Mouse (Mus musculus): ENCODE results near the gene Bcl2l1. TPM values are rescaled to one million over a fixed set of nuclear protein-coding genes. Genes with fewer than 3 reads are reported as not detected.

Bcl2l1 gene
- polyA plus RNA-seq, 1 experiment from 2014 or later, result 148 TPM

- 5% methylated on average over 30 of the region's 30 CpGs for WGBS (ENCODE audit: insufficient replicate concordance)
- peaks cover 41% of the 10 kb centered on the region for H3K27me3 ChIP-seq
- H3K27ac ChIP-seq, result no peak within 1 kb of the TSS
- no peaks in the 10 kb centered on the region for H3K9me3 ChIP-seq (replicated peaks)
- no peaks in the 10 kb centered on the region for H3K36me3 ChIP-seq
- peaks cover 19% of the 10 kb centered on the region; the same call in 1 of the 2 replicates for H3K4me1 ChIP-seq (replicated peaks)
- H3K4me3 ChIP-seq (replicated peaks), result peak within 1 kb of the TSS; percentile 11; the same call in 1 of the 2 replicates
- H3K9ac ChIP-seq, result no peak within 1 kb of the TSS; the same call in 1 of the 2 replicates
- DNase-seq (no peak), ATAC-seq (ENCODE audit: low read depth) (no peak)
- H3K4me2 ChIP-seq, result peak within 1 kb of the TSS; percentile 44
These were observed 77.4 kb downstream of the Bcl2l1 start, which contains the start of gene Cox4i2 for GRCm38 (mm10) chr2:152753944-152754711. Gene Cox4i2, plus strand, starts transcription at chr2:152754173.

- Histone ChIP-seq H3K4me2 (peak overlapping the region; percentile 51), H3K9ac (peak overlapping the region; percentile 52; the same call in 1 of the 2 replicates), H3K9me3 (replicated peaks) (no peaks in the 10 kb centered on the region), H3K27ac (peak overlapping the region; percentile 87), H3K27me3 (no peaks in the 10 kb centered on the region), H3K4me1 (replicated peaks) (peaks cover 60% of the 10 kb centered on the region), H3K4me3 (replicated peaks) (0 out of 2 replicates have a peak overlapping the region, but pooled peaks have one; percentile 14), H3K36me3 (no peaks in the 10 kb centered on the region)
- 11% methylated on average over 10 of the region's 10 CpGs for WGBS (ENCODE audit: insufficient replicate concordance)
- DNase-seq (peak; percentile 60), ATAC-seq (ENCODE audit: low read depth) (peak; percentile 37)
These were observed 89.1 kb downstream of the Bcl2l1 start for GRCm38 (mm10) chr2:152742435-152742834.

- Histone ChIP-seq H3K36me3 (no peaks in the 10 kb centered on the region), H3K27me3 (peaks cover 4% of the 10 kb centered on the region; the same call in 1 of the 2 replicates), H3K27ac (peak overlapping the region; percentile 87), H3K4me1 (replicated peaks) (peaks cover 70% of the 10 kb centered on the region), H3K4me2 (peak overlapping the region; percentile 51), H3K9me3 (replicated peaks) (no peaks in the 10 kb centered on the region), H3K9ac (peak overlapping the region; percentile 52), H3K4me3 (replicated peaks) (peak overlapping the region; percentile 14; the same call in 1 of the 2 replicates)
- 8% methylated on average over 14 of the region's 14 CpGs for WGBS (ENCODE audit: insufficient replicate concordance)
- DNase-seq (peak; percentile 53), ATAC-seq (ENCODE audit: low read depth) (peak; percentile 18)
These were observed 90.1 kb downstream of the Bcl2l1 start for GRCm38 (mm10) chr2:152741153-152742041.

GRCm38 (mm10) chr2:152740490-152740889, 91.0 kb downstream of the Bcl2l1 start:
- DNase-seq (no peak), ATAC-seq (ENCODE audit: low read depth) (no peak)
- Histone ChIP-seq H3K27me3 (peaks cover 13% of the 10 kb centered on the region), H3K4me2 (peak overlapping the region; percentile 93), H3K27ac (peak overlapping the region; percentile 87), H3K4me1 (replicated peaks) (peaks cover 79% of the 10 kb centered on the region), H3K36me3 (no peaks in the 10 kb centered on the region), H3K9ac (peak overlapping the region; percentile 69; the same call in 1 of the 2 replicates), H3K4me3 (replicated peaks) (no peak overlapping the region), H3K9me3 (replicated peaks) (no peaks in the 10 kb centered on the region)
- 65% methylated on average over 5 of the region's 5 CpGs for WGBS (ENCODE audit: insufficient replicate concordance)

- H3K9me3 ChIP-seq (replicated peaks), result no peaks in the 10 kb centered on the region
- H3K27ac ChIP-seq, result peak overlapping the region; percentile 87
- H3K4me3 ChIP-seq (replicated peaks), result peak overlapping the region; percentile 57
- 3% methylated on average over 3 of the region's 3 CpGs for WGBS (ENCODE audit: insufficient replicate concordance)
- H3K4me1 ChIP-seq (replicated peaks), result peaks cover 86% of the 10 kb centered on the region
- H3K9ac ChIP-seq, result peak overlapping the region; percentile 69
- DNase-seq (peak; percentile 60), ATAC-seq (ENCODE audit: low read depth) (peak; percentile 69)
- no peaks in the 10 kb centered on the region for H3K36me3 ChIP-seq
- peak overlapping the region; percentile 93 for H3K4me2 ChIP-seq
- peaks cover 19% of the 10 kb centered on the region for H3K27me3 ChIP-seq
These were observed 91.7 kb downstream of the Bcl2l1 start for GRCm38 (mm10) chr2:152739842-152740260.

GRCm38 (mm10) chr2:152739031-152739841, 92.3 kb downstream of the Bcl2l1 start:
- H3K27ac ChIP-seq, result peak overlapping the region; percentile 87
- peaks cover 92% of the 10 kb centered on the region for H3K4me1 ChIP-seq (replicated peaks)
- 1% methylated on average over 35 of the region's 36 CpGs for whole genome bisulfite sequencing (ENCODE audit: insufficient replicate concordance)
- peak overlapping the region; percentile 69 for H3K9ac ChIP-seq
- no peaks in the 10 kb centered on the region for H3K36me3 ChIP-seq
- H3K4me3 ChIP-seq (replicated peaks), result peak overlapping the region; percentile 57
- H3K9me3 ChIP-seq (replicated peaks), result no peaks in the 10 kb centered on the region
- H3K4me2 ChIP-seq, result peak overlapping the region; percentile 93
- H3K27me3 ChIP-seq, result peaks cover 25% of the 10 kb centered on the region
- ATAC-seq (ENCODE audit: low read depth), result peak; percentile 56
- DNase-seq, result peak; percentile 56

GRCm38 (mm10) chr2:152738341-152738740, 93.2 kb downstream of the Bcl2l1 start:
- peak overlapping the region; percentile 87 for H3K27ac ChIP-seq
- peak overlapping the region; percentile 85 for H3K9ac ChIP-seq
- no peaks in the 10 kb centered on the region for H3K9me3 ChIP-seq (replicated peaks)
- peak overlapping the region; percentile 67 for H3K4me3 ChIP-seq (replicated peaks)
- no peak for ATAC-seq (ENCODE audit: low read depth)
- 46% methylated on average over 2 of the region's 2 CpGs for WGBS (ENCODE audit: insufficient replicate concordance)
- DNase-seq, result no peak
- no peaks in the 10 kb centered on the region for H3K36me3 ChIP-seq
- peak overlapping the region; percentile 93 for H3K4me2 ChIP-seq
- H3K27me3 ChIP-seq, result peaks cover 27% of the 10 kb centered on the region
- H3K4me1 ChIP-seq (replicated peaks), result peaks cover 99% of the 10 kb centered on the region

GRCm38 (mm10) chr2:152737306-152738221, 94.0 kb downstream of the Bcl2l1 start:
- peak overlapping the region; percentile 93 for H3K4me2 ChIP-seq
- H3K9me3 ChIP-seq (replicated peaks), result no peaks in the 10 kb centered on the region
- DNase-seq (no peak), ATAC-seq (ENCODE audit: low read depth) (no peak)
- H3K36me3 ChIP-seq, result no peaks in the 10 kb centered on the region
- peaks cover 27% of the 10 kb centered on the region for H3K27me3 ChIP-seq
- peaks cover 95% of the 10 kb centered on the region for H3K4me1 ChIP-seq (replicated peaks)
- peak overlapping the region; percentile 85 for H3K9ac ChIP-seq
- peak overlapping the region; percentile 67 for H3K4me3 ChIP-seq (replicated peaks)
- WGBS (ENCODE audit: insufficient replicate concordance), result 16% methylated on average over 10 of the region's 10 CpGs
- peak overlapping the region; percentile 87 for H3K27ac ChIP-seq

GRCm38 (mm10) chr2:152736748-152737147, 94.8 kb downstream of the Bcl2l1 start:
- Histone ChIP-seq H3K27ac (peak overlapping the region; percentile 87), H3K4me2 (peak overlapping the region; percentile 93), H3K36me3 (no peaks in the 10 kb centered on the region), H3K9me3 (replicated peaks) (no peaks in the 10 kb centered on the region), H3K4me1 (replicated peaks) (peaks cover 90% of the 10 kb centered on the region), H3K27me3 (peaks cover 27% of the 10 kb centered on the region), H3K4me3 (replicated peaks) (peak overlapping the region; percentile 67), H3K9ac (peak overlapping the region; percentile 85)
- 0% methylated on average over 22 of the region's 22 CpGs for WGBS (ENCODE audit: insufficient replicate concordance)
- ATAC-seq (ENCODE audit: low read depth) (peak; percentile 24; the same call in 1 of the 2 replicates), DNase-seq (peak; percentile 65)
